10 mouse cellular contexts compared by ENCODE assay signal in genomic region chr17:48538328-48538727, GRCm38 (mm10).
DNase-seq lines count a peak whose midpoint lies in the region; ATAC-seq and TF ChIP-seq lines count a peak whose summit lies in the region.
"Had no signal": no experiment of that assay in that cellular context is flagged by ENCODE, and none has a peak within 500 bp of the region (broad histone marks: within the 10 kb centered on the region; RNA-seq: fewer than 3 reads in every experiment).

No protein-coding gene starts in this region.

- DNase-seq in hindbrain, embryonic 14.5 days (ENCODE audit: low spot score), result peak; percentile 74
- DNase-seq in thymus, adult 2 months, result peak; percentile 17
- DNase-seq in thymus, adult 18-20 months, result no peak
- DNase-seq in embryonic facial prominence, embryonic 11.5 days (ENCODE audit: low spot score), result peak; percentile 52
- no peak for DNase-seq in urinary bladder, postnatal 4 days (ENCODE audit: low spot score in 2 of 2)

- no peak for TF ChIP-seq CTCF in thymus, adult 2 months (IDR thresholded peaks at IDR 0.05; ENCODE audit: borderline replicate concordance, control insufficient read depth, extremely low read depth, insufficient read depth, low read length, poor library complexity)
- TF ChIP-seq CTCF in testis, adult 2 months (IDR thresholded peaks at IDR 0.05; ENCODE audit: control insufficient read depth, insufficient read depth, insufficient replicate concordance, low read depth, low read length), result peak; percentile 17; the same call in 1 of the 2 replicates

- H3K27ac ChIP-seq in hindbrain, embryonic 14.5 days, result no peak overlapping the region
- H3K27ac ChIP-seq in hindbrain, embryonic 12.5 days, result no peak overlapping the region
- H3K27ac ChIP-seq in thymus, adult 2 months (ENCODE audit: control insufficient read depth, insufficient read depth, low read length), result no peak overlapping the region
- H3K27ac ChIP-seq in embryonic facial prominence, embryonic 11.5 days (replicated peaks; ENCODE audit: low read depth, low read length), result no peak overlapping the region
- no peak overlapping the region for H3K27ac ChIP-seq in testis, adult 2 months (ENCODE audit: control insufficient read depth, insufficient read depth, low read depth, low read length)
- H3K27ac ChIP-seq: embryonic facial prominence, embryonic 15.5 days; limb, embryonic 13.5 days had no signal

- TF ChIP-seq POLR2A in thymus, adult 2 months (IDR thresholded peaks at IDR 0.05; ENCODE audit: control insufficient read depth, extremely low read depth, insufficient read depth, low read length, poor library complexity), result no peak
- TF ChIP-seq POLR2A in testis, adult 2 months (IDR thresholded peaks at IDR 0.05; ENCODE audit: control insufficient read depth, low read depth, low read length), result no peak

- H3K4me1 ChIP-seq in hindbrain, embryonic 14.5 days (replicated peaks; ENCODE audit: control insufficient read depth, insufficient read depth, low read length), result 0 out of 2 replicates have a peak, but pooled peaks cover 1% of the 10 kb centered on the region
- H3K4me1 ChIP-seq in hindbrain, embryonic 12.5 days, result 0 out of 2 replicates have a peak, but pooled peaks cover 5% of the 10 kb centered on the region
- H3K4me1 ChIP-seq in thymus, adult 2 months (replicated peaks; ENCODE audit: control insufficient read depth, insufficient read depth, low read length), result 0 out of 2 replicates have a peak, but pooled peaks cover 3% of the 10 kb centered on the region
- H3K4me1 ChIP-seq in embryonic facial prominence, embryonic 11.5 days (ENCODE audit: control insufficient read depth, insufficient read depth, low read length), result no peaks in the 10 kb centered on the region
- H3K4me1 ChIP-seq in testis, adult 2 months (ENCODE audit: control insufficient read depth, insufficient read depth, low read length), result no peaks in the 10 kb centered on the region
- H3K4me1 ChIP-seq: embryonic facial prominence, embryonic 15.5 days had no signal

- no peaks in the 10 kb centered on the region for H3K9me3 ChIP-seq in hindbrain, embryonic 14.5 days (ENCODE audit: control insufficient read depth, low read length)
- H3K9me3 ChIP-seq in hindbrain, embryonic 12.5 days (replicated peaks), result no peaks in the 10 kb centered on the region
- no peaks in the 10 kb centered on the region for H3K9me3 ChIP-seq in embryonic facial prominence, embryonic 11.5 days (replicated peaks; ENCODE audit: control insufficient read depth, low read length)
- H3K9me3 ChIP-seq: embryonic facial prominence, embryonic 15.5 days; limb, embryonic 13.5 days had no signal

- no peak overlapping the region for H3K9ac ChIP-seq in hindbrain, embryonic 14.5 days
- H3K9ac ChIP-seq in hindbrain, embryonic 12.5 days, result no peak overlapping the region
- H3K9ac ChIP-seq in embryonic facial prominence, embryonic 11.5 days (replicated peaks; ENCODE audit: low read length), result no peak overlapping the region
- H3K9ac ChIP-seq: embryonic facial prominence, embryonic 15.5 days; limb, embryonic 13.5 days had no signal

- no peaks in the 10 kb centered on the region for H3K36me3 ChIP-seq in hindbrain, embryonic 14.5 days (replicated peaks; ENCODE audit: control insufficient read depth, insufficient read depth)
- no peaks in the 10 kb centered on the region for H3K36me3 ChIP-seq in hindbrain, embryonic 12.5 days
- no peaks in the 10 kb centered on the region for H3K36me3 ChIP-seq in thymus, adult 2 months (ENCODE audit: control insufficient read depth, insufficient read depth, low read length)
- H3K36me3 ChIP-seq in embryonic facial prominence, embryonic 11.5 days (replicated peaks; ENCODE audit: control insufficient read depth, insufficient read depth, low read depth, low read length), result no peaks in the 10 kb centered on the region
- no peaks in the 10 kb centered on the region for H3K36me3 ChIP-seq in testis, adult 2 months (ENCODE audit: control insufficient read depth, insufficient read depth, low read length)
- H3K36me3 ChIP-seq: embryonic facial prominence, embryonic 15.5 days; limb, embryonic 13.5 days had no signal

- WGBS in hindbrain, embryonic 14.5 days, result 82% methylated on average over 5 of the region's 5 CpGs
- 74% methylated on average over 5 of the region's 5 CpGs for WGBS in hindbrain, embryonic 12.5 days
- 91% methylated on average over 5 of the region's 5 CpGs for WGBS in thymus, adult 2 months
- WGBS in embryonic facial prominence, embryonic 11.5 days, result 80% methylated on average over 5 of the region's 5 CpGs

- no peak overlapping the region for H3K4me3 ChIP-seq in hindbrain, embryonic 14.5 days (replicated peaks; ENCODE audit: low read length)
- H3K4me3 ChIP-seq in hindbrain, embryonic 12.5 days, result no peak overlapping the region
- H3K4me3 ChIP-seq in thymus, adult 2 months (ENCODE audit: control insufficient read depth, insufficient read depth, low read length), result no peak overlapping the region
- H3K4me3 ChIP-seq in embryonic facial prominence, embryonic 11.5 days (ENCODE audit: low read depth, low read length), result no peak overlapping the region
- no peak overlapping the region for H3K4me3 ChIP-seq in testis, adult 2 months (ENCODE audit: control insufficient read depth, low read depth, low read length)
- H3K4me3 ChIP-seq: embryonic facial prominence, embryonic 15.5 days; limb, embryonic 13.5 days had no signal

- no peak for ATAC-seq in hindbrain, embryonic 14.5 days (ENCODE audit: low FRiP score)
- ATAC-seq in hindbrain, embryonic 12.5 days (ENCODE audit: low FRiP score), result no peak
- no peak for ATAC-seq in embryonic facial prominence, embryonic 11.5 days (replicated peaks; ENCODE audit: insufficient number of reproducible peaks, low FRiP score, low TSS enrichment, low read depth)
- ATAC-seq in erythroid progenitor cell, adult 5-6 weeks (replicated peaks; ENCODE audit: low FRiP score, poor library complexity, severe bottlenecking), result no peak

- H3K27me3 ChIP-seq in hindbrain, embryonic 14.5 days (ENCODE audit: control insufficient read depth, insufficient read depth, low read length), result no peaks in the 10 kb centered on the region
- H3K27me3 ChIP-seq in hindbrain, embryonic 12.5 days, result 0 out of 2 replicates have a peak, but pooled peaks cover 4% of the 10 kb centered on the region
- no peaks in the 10 kb centered on the region for H3K27me3 ChIP-seq in thymus, adult 2 months (ENCODE audit: control insufficient read depth, insufficient read depth, low read length)
- H3K27me3 ChIP-seq in embryonic facial prominence, embryonic 11.5 days (ENCODE audit: control insufficient read depth, insufficient read depth, low read length), result no peaks in the 10 kb centered on the region
- H3K27me3 ChIP-seq in testis, adult 2 months (ENCODE audit: control insufficient read depth, insufficient read depth, low read length), result no peaks in the 10 kb centered on the region
- H3K27me3 ChIP-seq: embryonic facial prominence, embryonic 15.5 days; limb, embryonic 13.5 days had no signal

- no peak overlapping the region for H3K4me2 ChIP-seq in hindbrain, embryonic 14.5 days (replicated peaks)
- H3K4me2 ChIP-seq in hindbrain, embryonic 12.5 days (replicated peaks), result no peak overlapping the region
- no peak overlapping the region for H3K4me2 ChIP-seq in embryonic facial prominence, embryonic 11.5 days (ENCODE audit: low read depth, low read length)
- H3K4me2 ChIP-seq: embryonic facial prominence, embryonic 15.5 days; limb, embryonic 13.5 days had no signal

Comparison
In these comparisons a context has a peak if more than half of its experiments do, and no peak if none do; other contexts are left out.
1. DNase-seq: peak in hindbrain, embryonic 14.5 days (single experiment), thymus, adult 2 months (single experiment) and embryonic facial prominence, embryonic 11.5 days (single experiment); none in thymus, adult 18-20 months (0 of 2) and urinary bladder, postnatal 4 days (0 of 2).